Mouse (Mus musculus) E14TG2a.4 (cell line): ENCODE data around the gene Tmem63b.

Experiments
- H3K27me3 ChIP-seq: 2 replicates; pipeline ENCODE4 v1.6.1; 2014; ENCODE audit warnings: low read length, control low read depth; ENCODE audit not compliant: insufficient read depth
- H3K36me3 ChIP-seq: 2 replicates; pipeline ENCODE4 v1.6.1; 2014; ENCODE audit warnings: low read length, control low read depth; ENCODE audit not compliant: insufficient read depth
- H3K4me1 ChIP-seq: replicated peaks from 2 replicates; pipeline ENCODE4 v1.6.1; 2014; ENCODE audit warnings: low read depth, low read length, control low read depth
- H3K4me3 ChIP-seq: replicated peaks from 2 replicates; pipeline ENCODE4 v1.5.1; 2014; ENCODE audit warnings: mild to moderate bottlenecking, low read length
- H3K9me3 ChIP-seq: 2 replicates; pipeline ENCODE4 v1.6.1; 2014; ENCODE audit warnings: low read length, control low read depth
- CTCF ChIP-seq: conservative IDR thresholded peaks from 2 replicates; pipeline ENCODE4 v1.5.1; 2014; ENCODE audit warnings: low read length
- NANOG ChIP-seq: IDR thresholded peaks from 2 replicates; pipeline ENCODE4 v1.6.1; 2014; ENCODE audit warnings: borderline replicate concordance, low read length, mixed read lengths
- POU5F1 ChIP-seq: IDR thresholded peaks from 2 replicates; pipeline ENCODE4 v1.6.1; 2014; ENCODE audit warnings: low read length, borderline replicate concordance

Tmem63b gene

DNA sequence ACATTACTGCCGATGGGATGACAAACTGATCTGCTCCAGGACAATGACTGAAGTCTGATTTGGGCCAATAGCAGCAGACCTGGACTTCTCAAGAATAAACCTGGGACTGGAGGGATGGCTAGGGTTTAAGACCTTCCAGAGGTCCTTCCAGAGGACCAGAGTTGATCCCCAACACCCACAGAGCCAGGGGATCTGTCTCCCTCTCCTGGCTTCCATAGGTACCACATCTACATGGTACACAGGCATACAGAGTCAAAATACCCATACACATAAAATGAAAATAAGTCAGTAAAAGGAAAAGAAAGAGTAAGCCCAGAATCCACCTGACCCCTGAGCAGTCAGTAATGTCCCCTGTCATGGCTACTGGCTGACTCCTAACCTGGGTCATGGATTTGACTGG is 14.9 kb downstream of the Tmem63b start:
- Histone ChIP-seq H3K4me1 (peaks cover 51% of the 10 kb centered on the region), H3K36me3 (peaks cover 89% of the 10 kb centered on the region)

DNA sequence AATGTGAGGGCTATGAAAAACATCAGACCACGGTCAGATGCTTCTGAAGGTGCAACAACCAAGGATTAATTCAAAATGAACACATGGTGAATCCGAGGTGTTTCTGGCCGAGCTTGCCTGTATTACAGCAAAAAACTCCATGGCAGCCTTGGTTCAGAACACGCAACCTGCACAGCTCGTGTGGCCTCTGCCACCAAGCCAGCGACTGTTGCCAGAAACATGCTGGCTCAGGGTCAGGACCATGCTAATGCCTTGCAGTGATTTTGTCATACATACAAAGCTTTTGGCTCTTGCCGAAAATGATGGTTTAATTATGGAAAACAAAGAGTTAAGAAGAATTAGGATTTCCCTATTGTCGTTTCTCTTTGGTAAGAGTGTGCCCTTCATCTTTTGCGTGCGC is 18.7 kb downstream of the Tmem63b start:
- H3K36me3 ChIP-seq: peaks cover 76% of the 10 kb centered on the region
- H3K4me3 ChIP-seq: no peak overlapping the region
- no peak for TF ChIP-seq NANOG
- TF ChIP-seq CTCF: no peak
- TF ChIP-seq POU5F1: no peak
- H3K4me1 ChIP-seq: peaks cover 73% of the 10 kb centered on the region
- no peaks in the 10 kb centered on the region for H3K27me3 ChIP-seq
- no peaks in the 10 kb centered on the region for H3K9me3 ChIP-seq

More for the DNA sequence above, 14.9 kb downstream of the Tmem63b start:
- Histone ChIP-seq H3K4me3 (no peak overlapping the region), H3K27me3 (no peaks in the 10 kb centered on the region), H3K9me3 (no peaks in the 10 kb centered on the region)
- TF ChIP-seq CTCF: peak; percentile 59
- no peak for TF ChIP-seq NANOG
- TF ChIP-seq POU5F1: no peak

DNA sequence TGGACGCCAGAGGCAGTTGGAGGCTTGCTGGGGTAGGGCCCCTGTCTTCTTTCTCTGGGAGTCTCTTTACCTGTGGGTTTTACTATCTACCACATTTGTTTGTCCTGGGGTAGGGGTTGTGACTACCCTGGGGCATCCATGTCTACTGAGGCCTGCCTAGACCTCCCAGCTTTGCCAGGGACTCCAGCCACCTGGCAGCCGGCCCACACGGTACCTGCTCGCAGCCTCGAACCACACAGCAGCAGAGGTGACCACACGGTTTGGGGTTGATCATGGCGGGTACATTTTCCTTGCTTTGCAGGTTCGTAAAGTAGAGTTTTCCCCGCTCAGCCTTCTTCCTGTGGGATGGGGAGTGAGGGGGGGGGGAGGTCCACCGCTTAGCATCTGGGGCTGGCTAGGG is 19.2 kb downstream of the Tmem63b start:
- TF ChIP-seq POU5F1 (no peak), NANOG (no peak)
- Histone ChIP-seq H3K27me3 (no peaks in the 10 kb centered on the region), H3K4me1 (peaks cover 78% of the 10 kb centered on the region), H3K36me3 (peaks cover 75% of the 10 kb centered on the region), H3K4me3 (peak overlapping the region; percentile 64; the same call in 1 of the 2 replicates), H3K9me3 (no peaks in the 10 kb centered on the region)

DNA sequence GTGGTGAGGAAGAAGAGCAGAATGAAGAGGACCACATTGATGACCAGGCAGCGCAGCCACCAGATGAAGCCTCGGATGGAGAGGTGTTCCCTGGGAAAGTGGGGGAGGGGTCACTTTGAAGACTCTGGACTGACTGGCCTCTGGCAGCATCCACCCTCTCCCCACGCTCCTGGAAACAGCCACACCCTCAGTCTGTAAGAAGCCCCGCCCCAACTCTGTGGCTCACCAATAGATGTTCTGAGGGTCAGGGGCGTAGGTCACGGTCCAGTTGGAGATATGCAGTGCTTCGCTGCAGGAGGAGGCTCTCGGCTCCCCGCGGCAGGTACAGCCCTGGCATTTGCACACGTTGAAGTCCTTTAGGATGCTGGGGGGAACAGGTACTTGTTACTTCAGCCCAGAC is 20.6 kb downstream of the Tmem63b start:
- TF ChIP-seq NANOG (no peak), POU5F1 (no peak), CTCF (no peak)
- H3K4me1 ChIP-seq: peaks cover 86% of the 10 kb centered on the region
- H3K9me3 ChIP-seq: no peaks in the 10 kb centered on the region
- H3K36me3 ChIP-seq: peaks cover 75% of the 10 kb centered on the region
- peak overlapping the region; percentile 64 for H3K4me3 ChIP-seq
- no peaks in the 10 kb centered on the region for H3K27me3 ChIP-seq

DNA sequence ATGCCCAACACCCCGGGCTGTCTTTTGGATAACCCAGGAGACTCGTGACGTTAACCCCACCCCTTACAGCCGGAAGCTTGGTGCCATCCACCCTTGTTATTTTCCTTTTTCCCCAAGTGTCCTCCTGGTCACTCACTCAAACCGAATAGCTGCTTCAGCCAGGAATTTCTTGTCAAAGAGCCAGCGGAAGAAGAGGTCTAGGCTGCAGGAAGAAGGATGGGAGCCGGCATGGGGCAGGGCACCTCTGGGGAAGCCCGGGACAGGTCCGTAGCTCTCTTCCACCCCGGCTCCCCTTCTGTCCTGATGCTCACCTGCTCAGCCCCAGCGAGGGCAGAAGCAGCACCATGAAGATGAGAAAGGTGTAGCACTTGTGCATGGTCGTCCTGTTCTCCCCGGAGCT is 22.1 kb downstream of the Tmem63b start:
- Histone ChIP-seq H3K4me1 (peaks cover 86% of the 10 kb centered on the region), H3K9me3 (no peaks in the 10 kb centered on the region), H3K4me3 (peak overlapping the region; percentile 73), H3K36me3 (peaks cover 73% of the 10 kb centered on the region), H3K27me3 (no peaks in the 10 kb centered on the region)
- no peak for TF ChIP-seq NANOG
- no peak for TF ChIP-seq POU5F1
- no peak for TF ChIP-seq CTCF

DNA sequence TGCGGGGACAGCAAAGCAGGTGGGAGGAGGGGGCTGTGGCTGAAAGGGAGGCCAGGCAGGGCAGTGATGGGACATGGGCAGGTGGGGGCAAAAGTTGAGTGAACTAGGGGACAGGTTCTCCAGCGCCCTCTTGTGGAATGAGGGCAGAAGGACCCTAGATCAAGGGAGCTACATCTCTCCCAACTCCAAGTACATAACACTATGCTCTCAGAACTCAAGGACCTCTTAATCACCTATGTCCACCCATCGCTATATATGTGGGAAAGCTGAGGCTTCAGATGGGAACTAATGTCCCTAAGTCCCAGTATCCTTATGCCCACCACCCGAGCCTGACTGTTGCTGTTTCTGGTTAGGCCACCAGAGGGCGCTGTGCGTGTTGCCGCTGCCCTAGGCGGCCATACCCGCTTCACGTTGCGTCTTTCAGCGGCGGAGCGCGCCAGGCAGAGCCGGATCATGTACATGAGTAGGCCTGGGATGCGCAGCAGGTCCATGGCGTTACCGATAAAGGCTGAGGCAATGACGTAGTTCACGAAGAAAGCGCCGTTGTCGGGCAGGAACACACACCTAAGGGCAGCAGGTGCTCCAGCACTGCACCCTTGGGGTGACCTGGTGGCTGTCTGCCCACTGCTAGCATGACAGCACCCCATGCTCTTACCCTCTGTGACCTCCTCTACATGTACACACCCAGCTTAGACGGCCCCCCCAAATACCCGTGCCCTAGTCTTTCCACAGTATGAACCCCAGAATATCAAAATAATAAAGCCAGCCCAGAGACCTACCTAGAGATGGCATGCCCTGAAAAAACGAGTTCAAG is 23.4 kb downstream of the Tmem63b start:
- Histone ChIP-seq H3K9me3 (no peaks in the 10 kb centered on the region), H3K4me3 (peak overlapping the region; percentile 29; the same call in 1 of the 2 replicates), H3K4me1 (peaks cover 88% of the 10 kb centered on the region), H3K36me3 (peaks cover 61% of the 10 kb centered on the region), H3K27me3 (no peaks in the 10 kb centered on the region)
- TF ChIP-seq NANOG (no peak), POU5F1 (no peak), CTCF (peak; percentile 92)

DNA sequence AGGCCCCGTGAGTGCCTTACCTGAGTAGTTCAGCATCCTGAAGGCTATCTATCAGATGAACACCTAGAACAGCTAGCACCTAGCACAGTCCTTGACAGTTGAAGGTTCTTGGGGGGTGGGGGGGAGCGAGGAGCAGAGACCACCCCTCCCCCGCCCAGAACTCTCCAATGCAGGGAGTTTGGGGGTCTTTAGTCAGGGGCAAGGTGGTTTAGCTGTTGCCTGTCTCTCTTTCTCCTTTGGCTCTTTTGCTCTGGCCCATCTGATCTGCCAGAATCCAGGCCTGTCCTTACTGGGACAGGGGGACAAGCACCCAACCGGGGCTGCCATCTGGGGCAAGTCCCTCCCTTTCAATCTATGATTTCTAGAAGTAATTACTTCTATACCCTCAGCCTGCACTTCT is 27.5 kb downstream of the Tmem63b start, which contains the start of gene Capn11:
Gene Capn11, minus strand, starts transcription at position 101 of the 400 bp plus-strand sequence.
- Histone ChIP-seq H3K9me3 (no peaks in the 10 kb centered on the region), H3K4me3 (no peak within 1 kb of the TSS), H3K36me3 (peaks cover 32% of the 10 kb centered on the region), H3K27me3 (no peaks in the 10 kb centered on the region), H3K4me1 (peaks cover 48% of the 10 kb centered on the region)
- TF ChIP-seq CTCF: no peak
- no peak for TF ChIP-seq NANOG
- no peak for TF ChIP-seq POU5F1

DNA sequence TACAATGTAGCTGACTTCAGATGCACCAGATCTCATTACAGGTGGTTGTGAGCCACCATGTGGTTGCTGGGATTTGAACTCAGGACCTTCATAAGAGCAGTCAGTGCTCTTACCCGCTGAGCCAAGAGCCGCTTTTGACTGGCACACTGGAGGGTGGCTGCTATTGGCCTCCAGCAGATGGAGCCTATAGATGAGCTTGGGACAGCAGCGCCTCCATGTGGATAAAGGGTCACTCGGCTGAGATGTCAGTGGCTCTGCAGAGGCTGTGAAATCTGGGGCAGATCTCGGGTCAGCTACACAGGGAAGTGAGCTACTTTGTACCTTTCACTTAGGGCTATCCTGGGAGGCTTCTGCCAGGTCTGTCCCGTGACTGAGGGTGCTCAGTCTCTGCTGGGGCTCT is 30.9 kb downstream of the Tmem63b start:
- no peaks in the 10 kb centered on the region for H3K27me3 ChIP-seq
- peaks cover 10% of the 10 kb centered on the region for H3K36me3 ChIP-seq
- TF ChIP-seq NANOG (no peak), CTCF (peak; percentile 56), POU5F1 (no peak)
- H3K9me3 ChIP-seq: no peaks in the 10 kb centered on the region
- H3K4me3 ChIP-seq: no peak overlapping the region
- peaks cover 32% of the 10 kb centered on the region for H3K4me1 ChIP-seq
